Mouse (Mus musculus) olfactory bulb, adult 2 months (tissue): Measurements from ENCODE around the gene Fgfr2.

ENCODE experiments used
- CTCF ChIP-seq: fragments of 200-500 bp; IDR thresholded peaks from 2 replicates; pipeline ENCODE4 v1.5.1; 2012; ENCODE audit warnings: low read depth, mild to moderate bottlenecking, low read length, moderate library complexity; ENCODE audit not compliant: insufficient read depth
- POLR2A ChIP-seq: fragments of 200-500 bp; IDR thresholded peaks from 2 replicates; pipeline ENCODE4 v1.6.1; 2012; ENCODE audit warnings: mild to moderate bottlenecking, low read depth, low read length, moderate library complexity; ENCODE audit not compliant: insufficient read depth

GRCm38 (mm10) chr7:130246483-130246882 lies 2876.7 kb downstream of the Fgfr2 start:
- TF ChIP-seq CTCF (no peak), POLR2A (no peak)
